Mouse (Mus musculus) ovary, postnatal 10 days (tissue): ENCODE measurements around the gene Catsper1.
"Not testable (repeated sequence)": the region's sequence is repeated elsewhere in the genome, so short reads cannot be mapped to it uniquely, and the experiment has no call there.

Experiments
- DNase-seq: peaks from one replicate; pipeline ENCODE4 v3.0.0; 2022; ENCODE audit warnings: low spot score

The Catsper1 gene

DNA sequence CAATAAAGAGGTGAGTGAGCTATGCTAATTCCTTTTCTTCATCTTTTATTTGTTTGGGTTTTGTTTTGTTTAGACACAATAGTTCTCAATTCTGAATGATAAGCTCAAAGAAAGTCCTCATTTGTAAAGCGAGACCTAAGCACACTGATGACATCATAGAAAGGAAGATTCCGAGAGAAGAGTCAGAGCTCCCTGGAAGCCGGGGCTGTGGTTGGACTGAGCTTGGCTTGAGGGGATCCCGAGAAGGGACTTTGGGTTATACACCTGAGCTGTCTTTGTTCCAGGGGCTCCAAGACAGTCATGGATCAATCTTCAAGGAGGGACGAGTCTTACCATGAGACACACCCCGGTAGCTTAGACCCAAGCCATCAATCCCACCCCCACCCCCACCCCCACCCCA lies at the start of gene Catsper1:
Gene Catsper1 (plus strand): TSS at position 301 of the 400 bp plus-strand sequence.
- DNase-seq = no peak

DNA sequence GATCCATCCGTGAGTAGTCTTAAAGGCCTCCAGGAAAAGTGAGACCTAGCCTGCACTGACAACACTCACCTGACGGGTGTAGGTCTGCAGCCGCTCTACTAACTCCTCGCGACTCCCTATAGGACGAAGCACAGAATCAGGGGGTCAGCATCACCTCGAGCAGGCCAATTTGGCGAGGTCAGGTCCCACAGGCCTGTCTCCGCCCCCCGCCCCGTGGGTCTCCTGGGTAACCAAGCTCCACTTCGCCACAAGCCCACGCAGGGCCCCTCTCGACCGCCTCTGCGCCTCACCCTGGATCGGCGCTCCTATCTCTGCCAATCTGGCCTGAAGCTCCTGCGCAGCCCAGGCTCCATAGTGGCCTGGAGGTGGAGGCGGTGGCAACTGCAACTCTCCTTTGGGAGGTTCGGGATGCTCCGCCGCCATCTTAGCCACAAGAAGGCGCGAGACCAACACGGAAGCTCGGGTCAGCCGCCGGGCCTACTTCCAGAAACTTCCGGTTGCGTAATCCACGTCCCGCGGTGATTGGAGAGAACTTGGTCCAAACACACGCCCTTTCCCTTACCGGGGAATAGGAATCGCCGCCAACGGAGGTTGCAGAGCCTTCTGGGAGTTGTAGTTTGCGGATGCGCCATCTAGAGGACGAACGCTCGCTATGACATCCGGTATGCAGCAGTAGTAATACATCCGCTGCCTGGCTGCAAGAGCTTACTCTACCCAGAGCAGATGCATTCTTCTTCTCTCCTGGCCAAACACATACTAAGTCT lies 40.4 kb upstream of the Catsper1 start, which contains the start of gene Sf3b2:
Gene Sf3b2 (minus strand): TSS at position 484 of the 764 bp plus-strand sequence.
- DNase-seq = peak; percentile 95

DNA sequence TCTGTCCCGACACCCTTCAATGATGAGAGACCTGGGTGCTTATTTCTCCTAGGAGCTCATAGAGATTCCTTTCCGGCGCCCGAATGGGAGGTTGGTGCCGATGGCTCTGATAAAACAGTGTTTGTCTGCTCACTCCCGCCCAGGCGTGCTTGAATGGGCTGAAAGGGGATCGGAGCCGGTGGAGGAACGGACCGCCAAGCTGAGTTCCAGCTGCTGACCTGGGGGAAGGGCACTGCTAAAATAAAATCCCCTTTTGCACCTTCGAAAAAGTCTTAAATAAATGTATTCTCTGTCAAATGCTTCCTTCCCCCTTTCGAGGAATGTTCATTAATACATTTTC lies 39.8 kb upstream of the Catsper1 start:
- no peak for DNase-seq

DNA sequence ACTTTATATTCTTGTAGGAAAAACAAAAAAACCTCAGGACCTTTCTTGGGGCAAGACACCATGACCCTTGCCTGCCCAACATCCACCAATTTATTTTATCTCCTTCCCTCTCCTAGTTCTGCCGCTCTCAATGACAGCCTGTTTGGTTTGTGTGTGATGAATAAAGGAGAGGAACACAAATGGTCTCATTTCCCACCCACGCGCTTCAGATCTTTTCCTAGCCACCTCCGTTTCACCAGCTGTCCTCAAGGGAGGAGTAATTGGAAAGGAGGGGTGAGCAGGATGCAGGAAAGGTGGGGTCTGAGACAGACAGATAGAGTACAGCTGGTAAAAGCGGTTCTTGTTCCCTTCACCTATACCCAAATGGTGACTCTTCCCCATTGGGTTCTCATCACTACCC lies 38.9 kb upstream of the Catsper1 start:
- DNase-seq = no peak

DNA sequence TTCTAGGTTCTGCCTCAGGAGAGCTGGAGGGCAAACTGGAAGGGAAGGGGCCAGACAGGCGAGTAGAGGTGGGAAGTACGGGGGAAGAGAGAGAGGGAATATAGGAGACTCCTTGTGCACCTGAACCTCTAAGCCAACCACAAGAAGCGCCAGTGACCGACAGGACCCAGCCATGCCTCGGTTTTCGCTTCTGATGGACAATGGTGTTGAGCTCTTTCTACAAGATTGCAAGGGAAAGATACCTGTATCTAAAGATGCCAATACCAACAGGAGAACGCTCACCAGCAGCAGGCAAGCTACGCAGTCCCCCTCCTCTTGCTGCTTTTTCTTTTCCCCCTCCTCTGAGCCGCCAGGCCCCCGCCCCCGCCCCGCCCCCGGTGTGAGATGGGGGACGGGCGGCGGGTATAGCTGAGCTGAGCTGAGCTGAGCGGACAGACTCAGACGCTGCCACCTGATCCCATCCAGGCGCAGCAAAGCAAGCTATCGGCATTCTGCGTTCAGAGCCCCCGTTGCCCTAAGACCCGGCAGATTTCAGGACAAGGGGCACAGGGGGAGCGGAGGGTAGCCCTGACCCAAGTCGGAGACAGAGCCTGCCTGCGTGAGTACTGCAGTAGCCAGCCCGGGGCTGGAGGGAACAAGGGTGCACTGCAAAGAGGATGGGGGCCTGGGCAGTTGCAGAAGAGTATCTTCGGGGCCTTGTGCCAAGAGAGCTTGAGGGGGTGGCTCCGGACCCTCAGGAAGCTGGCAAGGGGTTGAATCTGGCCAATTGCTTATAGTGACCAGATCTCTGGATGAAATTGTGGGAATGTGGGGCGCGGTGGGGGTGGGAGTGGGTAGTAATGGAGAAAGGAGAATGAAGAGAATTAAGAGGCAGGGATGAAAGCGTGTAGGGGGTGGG lies 37.4 kb upstream of the Catsper1 start, which contains the start of gene Gal3st3:
Gene Gal3st3 (plus strand): TSS at position 429 of the 898 bp plus-strand sequence.
- no peak for DNase-seq

DNA sequence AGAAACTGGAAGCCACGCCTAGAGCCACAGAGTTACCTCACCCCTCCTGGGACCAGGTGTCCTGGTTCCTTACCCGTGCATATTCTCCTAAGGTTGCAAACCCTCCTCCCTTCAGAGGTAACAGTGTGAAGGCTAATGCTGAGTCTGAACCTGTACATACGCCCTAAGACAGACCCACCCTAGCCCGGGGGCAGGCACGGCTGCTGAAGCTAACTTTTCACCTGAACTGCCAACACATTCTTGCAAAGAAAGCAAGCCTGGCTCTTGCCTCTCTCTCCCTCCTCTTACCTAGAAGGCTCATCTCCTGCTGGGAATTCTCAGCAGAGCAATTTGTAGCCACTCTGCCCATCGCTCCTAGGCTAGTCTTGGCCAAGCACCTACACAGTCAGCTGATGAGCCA lies 35.0 kb upstream of the Catsper1 start:
- DNase-seq = no peak

DNA sequence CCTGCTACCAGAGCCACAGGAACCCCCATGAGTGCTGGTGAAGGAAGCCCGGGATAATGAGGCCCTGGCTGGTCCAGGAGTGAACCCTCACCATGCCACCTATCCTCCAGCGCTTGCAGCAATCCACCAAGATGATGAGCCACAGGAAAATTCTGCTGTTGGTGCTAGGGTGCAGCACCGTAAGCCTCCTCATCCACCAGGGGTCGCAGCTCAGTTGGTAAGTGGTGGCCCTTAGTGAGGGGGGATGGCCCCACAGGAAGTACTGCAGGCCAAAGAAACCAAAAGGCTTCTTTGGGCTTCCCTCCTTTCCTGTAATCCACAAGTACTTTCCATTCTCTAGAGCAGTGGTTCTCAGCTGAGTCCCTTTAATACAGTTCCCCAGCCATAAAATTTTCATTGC lies 33.1 kb upstream of the Catsper1 start:
- no peak for DNase-seq

DNA sequence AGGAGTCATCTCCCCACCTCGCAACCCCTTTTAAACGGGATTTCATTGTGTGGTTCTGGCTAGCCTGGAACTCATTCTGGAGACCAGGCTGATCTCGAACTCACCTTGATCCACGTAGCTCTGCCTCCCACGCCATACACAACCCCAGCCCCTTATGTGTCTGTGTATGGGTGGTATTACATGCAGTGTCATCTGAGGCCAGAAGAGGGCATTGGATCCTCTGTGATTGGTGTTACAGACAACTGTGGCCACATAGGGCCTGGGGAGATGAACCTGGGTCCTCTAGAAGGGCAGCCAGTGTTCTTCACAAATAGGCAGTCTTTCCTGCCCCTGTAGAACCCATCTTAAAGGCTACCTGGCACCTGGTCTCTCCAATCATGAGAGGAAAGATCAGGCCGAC lies 29.3 kb upstream of the Catsper1 start:
- no peak for DNase-seq

DNA sequence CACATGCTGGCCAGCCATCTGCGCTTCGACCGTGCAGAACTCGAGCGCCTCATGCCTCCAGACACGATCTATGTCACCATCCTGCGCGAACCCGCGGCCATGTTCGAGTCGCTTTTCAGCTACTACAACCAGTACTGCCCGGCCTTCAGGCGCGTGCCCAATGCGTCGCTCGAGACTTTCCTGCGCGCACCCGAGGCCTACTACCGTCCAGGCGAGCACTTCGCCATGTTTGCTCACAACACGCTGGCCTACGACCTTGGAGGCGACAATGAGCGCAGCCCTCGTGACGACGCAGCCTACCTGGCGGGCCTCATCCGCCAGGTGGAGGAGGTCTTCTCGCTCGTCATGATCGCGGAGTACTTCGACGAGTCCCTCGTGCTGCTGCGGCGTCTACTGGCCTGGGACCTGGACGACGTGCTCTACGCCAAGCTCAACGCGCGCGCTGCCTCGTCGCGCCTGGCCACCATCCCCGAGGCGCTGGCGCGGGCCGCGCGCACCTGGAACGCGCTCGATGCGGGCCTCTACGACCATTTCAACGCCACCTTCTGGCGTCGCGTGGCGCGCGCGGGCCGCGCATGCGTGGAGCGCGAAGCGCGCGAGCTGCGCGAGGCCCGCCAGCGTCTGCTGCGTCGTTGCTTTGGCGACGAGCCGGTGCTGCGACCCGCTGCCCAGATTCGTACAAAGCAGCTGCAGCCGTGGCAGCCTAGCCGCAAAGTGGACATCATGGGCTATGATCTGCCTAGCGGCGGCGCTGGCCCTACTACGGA lies 28.4 kb upstream of the Catsper1 start:
- DNase-seq = no peak

DNA sequence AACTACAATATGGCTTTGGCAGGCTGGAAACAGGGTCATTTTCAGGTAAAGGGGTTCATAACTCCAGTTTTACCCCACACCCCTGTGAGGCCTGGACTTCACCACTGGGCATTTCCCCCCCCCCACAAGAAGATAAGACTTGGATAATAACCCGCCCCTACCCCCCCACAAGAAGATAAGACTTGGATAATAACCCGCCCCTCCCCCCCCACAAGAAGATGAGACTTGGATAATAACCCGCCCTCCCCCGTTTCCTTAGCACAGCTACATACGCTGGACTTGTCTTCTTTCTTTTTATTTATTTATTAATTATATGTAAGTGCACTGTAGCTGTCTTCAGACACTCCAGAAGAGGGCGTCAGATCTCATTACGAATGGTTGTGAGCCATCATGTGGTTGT lies 26.5 kb upstream of the Catsper1 start:
- no peak for DNase-seq

DNA sequence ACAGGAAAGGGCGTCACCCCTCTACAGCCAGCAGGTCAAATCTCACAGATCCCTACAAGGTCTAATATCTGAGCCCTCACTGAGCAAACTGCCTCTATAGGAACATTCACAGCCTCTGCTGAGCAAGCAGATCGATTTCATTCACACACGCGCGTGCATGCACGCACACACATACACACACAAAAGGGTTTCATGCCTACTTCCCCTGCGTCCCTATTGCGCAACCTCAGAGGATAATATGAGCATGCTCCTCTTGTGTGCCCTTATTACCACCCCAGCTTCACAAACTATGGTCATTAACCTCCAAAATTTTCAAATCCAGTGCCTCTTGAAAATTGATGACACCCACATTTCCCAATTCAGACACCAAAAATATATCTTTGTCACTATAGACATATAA lies 22.4 kb upstream of the Catsper1 start:
- no peak for DNase-seq

DNA sequence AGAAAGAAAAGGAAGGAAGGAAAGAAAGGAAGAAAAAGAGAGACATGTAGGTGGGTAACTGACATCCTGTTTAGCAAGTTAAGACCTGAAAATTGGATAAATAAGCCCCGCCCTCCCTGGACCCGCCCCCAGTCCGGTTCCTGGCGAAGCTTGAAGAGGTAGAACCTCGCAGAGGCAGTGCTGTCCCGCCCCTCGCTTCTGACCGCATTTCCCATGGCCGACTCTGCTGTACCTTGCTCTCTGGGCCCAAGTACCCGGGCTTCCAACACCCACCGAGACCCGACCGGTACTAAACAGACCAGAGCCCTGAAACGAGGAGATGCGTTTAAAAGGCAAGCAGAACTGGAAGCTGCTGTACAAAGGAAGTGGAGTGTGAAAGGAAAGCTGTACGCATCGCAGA lies 11.7 kb upstream of the Catsper1 start:
- DNase-seq = no peak

DNA sequence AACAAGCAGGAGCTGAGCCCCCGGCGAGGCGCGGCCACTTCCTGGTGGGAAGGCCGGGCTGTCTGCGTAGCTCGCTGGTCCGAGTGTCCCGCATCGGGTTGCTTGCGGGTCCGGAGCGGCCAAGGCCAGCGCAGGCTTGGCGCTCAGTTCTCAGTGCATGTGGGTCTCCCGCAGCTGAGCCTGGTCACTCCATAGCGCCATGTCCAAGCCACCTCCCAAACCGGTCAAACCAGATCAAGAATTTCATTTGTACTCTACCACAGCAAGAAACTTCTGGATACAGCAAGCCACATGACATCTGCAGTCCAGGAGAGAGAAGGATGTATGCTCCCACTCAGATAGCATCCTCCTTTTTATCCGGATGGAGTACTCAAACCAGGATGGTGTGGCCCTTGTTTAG lies 7.6 kb upstream of the Catsper1 start:
- DNase-seq = no peak

DNA sequence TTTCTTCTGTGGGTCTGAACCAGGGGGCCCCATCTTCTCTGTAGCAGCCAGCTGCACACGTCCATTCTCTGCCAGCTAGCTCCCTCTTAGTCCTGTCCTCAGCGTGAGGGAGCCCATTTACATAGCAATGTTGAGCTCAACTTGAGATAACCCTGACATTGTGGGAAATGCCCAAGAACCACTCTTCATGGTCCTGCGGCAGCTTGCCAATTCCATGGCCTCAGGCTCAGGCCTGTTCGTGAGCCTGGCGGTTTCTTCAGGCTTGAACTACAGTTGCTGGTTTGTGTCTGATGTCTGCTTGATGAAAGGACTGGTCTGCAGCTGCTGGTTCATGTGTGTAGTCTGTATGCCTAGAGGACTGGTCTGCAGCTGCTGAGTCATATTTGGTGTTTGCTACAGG lies 800 bp upstream of the Catsper1 start:
- no peak for DNase-seq

DNA sequence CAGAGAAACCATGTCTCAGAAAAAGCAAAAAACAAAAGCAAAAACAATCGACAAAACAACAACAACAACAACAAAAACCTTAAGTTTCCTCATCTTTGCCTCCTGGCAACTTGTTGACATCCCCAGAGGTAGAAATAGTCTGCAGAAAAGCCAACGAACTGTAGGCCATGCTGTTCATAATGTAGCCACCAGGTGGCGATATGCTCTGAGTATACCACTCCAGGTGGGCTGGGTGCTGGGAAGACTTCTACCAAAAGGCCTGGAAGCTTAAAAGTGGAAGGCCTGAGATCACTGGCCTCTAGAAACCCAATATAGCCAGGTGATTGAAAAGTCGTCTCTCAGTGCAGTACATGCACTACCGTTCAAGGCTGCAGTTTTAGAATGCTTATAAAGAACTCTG lies 2.4 kb downstream of the Catsper1 start:
- peak; percentile 52 for DNase-seq

DNA sequence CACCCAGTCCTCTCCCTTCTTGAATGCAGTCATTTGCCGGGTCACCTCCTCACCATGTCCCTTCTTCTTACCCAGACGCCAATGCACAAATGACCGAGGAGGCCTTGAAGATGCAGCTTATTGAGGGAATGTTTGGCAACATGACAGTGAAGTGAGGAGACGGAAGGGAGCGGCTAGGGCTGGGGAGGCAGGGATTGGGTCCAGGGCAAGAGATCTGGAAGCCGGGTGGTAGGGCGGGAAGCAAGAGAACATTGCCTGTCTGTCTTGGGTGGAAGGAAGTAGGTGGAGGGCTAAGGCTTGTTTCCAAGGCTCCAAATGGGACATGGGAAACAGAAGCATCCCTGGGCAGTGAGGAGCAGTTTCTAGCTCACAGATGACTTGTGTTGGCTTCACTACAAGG lies 5.8 kb downstream of the Catsper1 start:
- DNase-seq = no peak

DNA sequence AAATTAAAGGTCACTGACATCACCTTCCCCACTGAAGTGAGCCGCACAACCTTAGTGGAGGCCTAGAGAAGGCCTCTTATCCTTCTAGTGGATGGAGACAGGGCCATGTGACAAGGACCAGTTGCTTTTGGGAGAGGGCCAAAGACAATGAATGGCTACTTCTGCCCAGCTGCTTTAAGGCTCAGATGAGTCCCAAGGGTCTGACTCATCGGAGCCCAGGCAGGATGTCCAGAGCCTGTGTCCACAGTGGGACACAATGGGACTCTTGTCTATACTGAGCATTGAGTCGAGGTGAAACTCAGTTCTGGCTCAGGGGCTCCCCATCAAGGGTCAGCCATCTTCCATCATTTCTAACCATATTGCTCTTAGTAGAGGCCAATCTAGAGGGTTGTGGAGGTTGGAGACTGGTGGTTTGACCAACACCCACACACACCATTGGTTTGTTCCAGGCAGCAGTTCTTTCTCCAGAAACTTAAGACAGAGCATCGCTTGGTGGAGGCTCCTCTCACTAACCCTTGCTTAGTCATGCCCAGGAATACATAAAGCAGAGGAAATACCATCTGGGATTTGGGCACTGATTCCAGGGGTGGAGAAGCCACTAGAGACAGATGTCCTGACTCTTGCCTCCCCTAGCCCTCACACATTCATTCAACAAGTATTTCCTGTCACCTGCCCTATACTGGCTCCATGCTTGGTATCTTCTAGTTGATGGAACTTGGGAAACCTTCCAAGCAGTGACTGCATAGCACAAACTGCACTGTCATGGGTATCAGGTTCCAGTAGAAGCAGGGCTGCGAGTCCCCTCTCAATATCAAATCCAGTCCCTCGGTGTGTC lies 10.0 kb downstream of the Catsper1 start:
- DNase-seq = no peak

DNA sequence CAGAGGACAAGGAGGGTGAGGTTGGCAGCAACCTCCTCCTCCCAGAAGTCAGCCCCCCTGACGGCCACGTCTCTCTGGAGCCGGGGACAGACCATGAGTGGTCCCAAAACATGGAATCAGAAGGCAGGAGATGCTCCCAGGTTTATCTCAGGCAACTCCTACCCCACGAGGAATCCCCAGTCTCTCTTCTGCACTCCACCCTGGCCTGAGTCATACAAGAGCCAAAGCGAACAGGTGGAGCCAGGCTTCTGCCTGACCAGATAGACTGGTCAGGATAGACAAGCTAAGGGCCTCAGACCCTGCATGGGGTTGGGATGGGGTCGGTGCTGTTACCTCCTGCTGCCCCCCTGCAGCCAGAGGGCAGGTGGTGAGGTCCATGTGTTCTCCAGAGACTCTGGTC lies 12.5 kb downstream of the Catsper1 start:
- no peak for DNase-seq

DNA sequence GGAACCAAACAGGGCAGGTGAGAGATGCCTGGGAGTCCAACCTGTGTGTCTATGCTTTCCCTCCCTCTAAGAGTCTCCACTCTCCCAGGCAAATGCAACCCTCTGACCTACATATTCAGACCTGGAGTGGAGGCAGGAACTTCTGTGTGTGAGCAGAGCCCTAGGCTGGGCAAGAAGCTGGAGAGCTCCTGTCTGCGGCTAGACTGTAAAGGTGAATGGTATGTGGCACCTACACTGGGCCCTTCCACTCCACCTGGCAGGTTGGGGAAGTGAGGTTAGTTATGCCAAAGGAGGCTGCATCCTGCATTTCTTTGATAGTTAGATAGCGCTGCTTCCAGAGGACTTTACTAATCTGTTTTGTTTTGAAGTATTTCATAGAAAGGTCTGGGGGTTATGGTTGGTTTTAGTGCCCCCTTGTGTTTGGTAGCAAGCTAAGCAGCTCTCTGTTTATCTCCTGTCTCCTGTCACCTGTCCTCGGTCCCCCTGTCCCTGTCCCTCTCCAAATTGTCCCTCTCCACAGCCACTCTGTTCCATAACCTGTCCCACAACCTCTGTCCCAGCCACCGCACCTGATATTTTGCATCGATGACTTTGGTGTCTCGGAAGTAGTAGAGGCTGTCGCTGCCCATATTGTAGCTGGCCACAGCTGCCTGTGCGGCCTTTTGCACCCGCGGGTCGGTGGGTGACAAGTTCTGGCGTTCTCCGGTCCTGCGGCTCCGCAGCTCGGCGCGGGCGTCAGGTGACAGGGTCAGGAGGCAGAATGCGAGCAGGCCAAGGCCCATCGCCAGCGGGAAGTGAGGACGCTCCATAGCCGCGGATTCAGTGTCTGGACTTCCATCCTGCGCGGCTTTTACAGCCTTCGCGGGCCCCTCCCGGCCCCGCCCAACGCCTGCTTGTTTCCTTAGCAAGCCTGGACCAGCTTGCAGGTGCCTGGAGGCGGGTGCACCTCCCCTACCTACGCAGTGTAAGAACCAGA lies 13.3 kb downstream of the Catsper1 start:
- no peak for DNase-seq

DNA sequence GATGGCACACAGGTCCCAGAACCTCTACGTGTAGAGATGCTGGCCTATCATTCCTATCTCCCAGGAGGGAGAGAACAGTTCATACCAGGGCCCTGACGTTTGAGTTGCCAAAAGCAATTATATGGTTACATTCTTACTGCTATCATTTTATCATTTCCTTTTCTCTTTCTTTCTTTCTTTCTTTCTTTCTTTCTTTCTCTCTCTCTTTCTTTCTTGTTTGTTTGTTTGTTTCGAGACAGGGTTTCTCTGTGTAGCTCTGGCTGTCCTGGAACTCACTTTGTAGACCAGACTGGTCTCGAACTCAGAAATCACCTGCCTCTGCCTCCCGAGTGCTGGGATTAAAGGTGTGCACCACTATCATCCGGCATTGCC lies 13.9 kb downstream of the Catsper1 start, which contains the start of gene Cst6:
Gene Cst6 (minus strand): TSS at position 73 of the 372 bp plus-strand sequence.
- DNase-seq = not testable (repeated sequence)
